Mouse (Mus musculus): ENCODE results near the gene Plin3. TPM values are rescaled to one million over a fixed set of nuclear protein-coding genes. Genes with fewer than 3 reads are reported as not detected.

Plin3 gene
- total RNA-seq, 1 experiment = 53.9 TPM

DNA sequence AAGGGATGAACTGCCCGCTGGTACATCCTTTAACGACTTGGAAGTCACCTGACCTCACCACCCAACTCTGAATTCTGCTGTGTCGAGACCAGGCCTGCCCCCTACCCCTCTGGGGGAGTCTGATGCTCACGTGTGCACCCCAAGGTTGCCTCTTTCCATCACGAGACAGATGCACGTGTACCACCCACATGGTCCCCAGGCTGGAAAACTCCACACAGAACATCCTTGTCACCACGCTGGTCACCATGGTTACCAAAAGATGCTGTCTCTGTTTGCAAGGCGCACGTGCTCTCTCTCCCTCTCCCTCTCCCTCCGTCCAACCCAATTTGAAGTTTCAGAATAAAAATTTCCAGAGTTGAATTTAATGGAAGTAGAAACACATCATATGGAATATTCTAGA lies 62.7 kb downstream of the Plin3 start:
- no peak overlapping the region for H3K9ac ChIP-seq (ENCODE audit: insufficient read depth, low read depth, low read length, poor library complexity, severe bottlenecking)
- in situ Hi-C loops (cut with MboI; ENCODE audit: low sequenced_read_pairs in 2 of 2, unreplicated experiment in 2 of 2) = no loop called here
- H3K9me3 ChIP-seq (ENCODE audit: control insufficient read depth, insufficient read depth, low read depth, low read length) = no peaks in the 10 kb centered on the region
- no peak overlapping the region for H3K4me3 ChIP-seq (ENCODE audit: insufficient read depth in 1 of 2, low read depth in 1 of 2, low read length in 2 of 2, poor library complexity in 1 of 2, severe bottlenecking in 1 of 2)
- DNase-seq (ENCODE audit: low read depth, low spot score) = no peak
- peaks cover 0 to 4% of the 10 kb centered on the region in 2 experiments; a peak in 1 of 4 replicates for H3K4me1 ChIP-seq (ENCODE audit: control insufficient read depth in 2 of 2, insufficient read depth in 2 of 2, low read length in 2 of 2, poor library complexity in 1 of 2)
- H3K36me3 ChIP-seq (ENCODE audit: control insufficient read depth, insufficient read depth, low read length, poor library complexity, severe bottlenecking) = no peaks in the 10 kb centered on the region
- TF ChIP-seq ZC3H11A (IDR thresholded peaks at IDR 0.05; ENCODE audit: borderline replicate concordance, low read depth, low read length) (no peak), CHD2 (IDR thresholded peaks at IDR 0.05; ENCODE audit: low read depth, low read length) (no peak), MAFK (IDR thresholded peaks at IDR 0.05; ENCODE audit: insufficient read depth, low read depth, low read length) (no peak), ZNF384 (IDR thresholded peaks at IDR 0.05; ENCODE audit: low read depth, low read length) (no peak)
- H3K27ac ChIP-seq (ENCODE audit: insufficient read depth, low read depth, low read length, poor library complexity, severe bottlenecking) = no peak overlapping the region

Other genes with a start within 250 kb of the Plin3 start
- 34.8 and 38.8 TPM in 2 replicates for gene Ubxn6, start 217.8 kb downstream of the Plin3 start, total RNA-seq (2012; rRNA removed)
- gene Hdgfl2, start 213.2 kb downstream of the Plin3 start, total RNA-seq (2012; rRNA removed) = 165 and 204 TPM in 2 replicates
- 0.31 and 0.69 TPM in 2 replicates for gene Plin4, start 183.1 kb downstream of the Plin3 start, total RNA-seq (2012; rRNA removed)
- gene Plin5, start 175.3 kb downstream of the Plin3 start, total RNA-seq (2012; rRNA removed) = 1.4 and 2.1 TPM in 2 replicates
- gene Lrg1, start 170.9 kb downstream of the Plin3 start, total RNA-seq (2012; rRNA removed) = not detected in 2 replicates
- 2.9 and 7.1 TPM in 2 replicates for gene Sema6b, start 152.5 kb downstream of the Plin3 start, total RNA-seq (2012; rRNA removed)
- 1.3 and 1.7 TPM in 2 replicates for gene Tnfaip8l1, start 130.4 kb downstream of the Plin3 start, total RNA-seq (2012; rRNA removed)
- 71.1 and 95.2 TPM in 2 replicates for gene Mydgf, start 109.0 kb downstream of the Plin3 start, total RNA-seq (2012; rRNA removed)
- gene Dpp9, start 74.0 kb downstream of the Plin3 start, total RNA-seq (2012; rRNA removed) = 27.4 and 27.5 TPM in 2 replicates
- 18.8 and 18.9 TPM in 2 replicates for gene Fem1a, start 36.1 kb downstream of the Plin3 start, total RNA-seq (2012; rRNA removed)
- 2.4 and 2.8 TPM in 2 replicates for gene Ticam1, start 16.1 kb downstream of the Plin3 start, total RNA-seq (2012; rRNA removed)
- gene Arrdc5, start 7.4 kb upstream of the Plin3 start, total RNA-seq (2012; rRNA removed) = 0.21 TPM in 1 of 2 replicates, not detected in the other
- gene Uhrf1, start 10.4 kb upstream of the Plin3 start, total RNA-seq (2012; rRNA removed) = 238 and 265 TPM in 2 replicates
- 21.1 and 43.7 TPM in 2 replicates for gene Kdm4b, start 33.2 kb upstream of the Plin3 start, total RNA-seq (2012; rRNA removed)
- 128 and 197 TPM in 2 replicates for gene Ptprs, start 183.6 kb upstream of the Plin3 start, total RNA-seq (2012; rRNA removed)
- gene Znrf4, start 219.6 kb upstream of the Plin3 start, total RNA-seq (2012; rRNA removed) = not detected in 2 replicates